In genomic region chr10:127041274-127041766, GRCm38 (mm10) we compare ENCODE assay signal across 8 mouse cellular contexts. TPM values are rescaled to one million over a fixed set of nuclear protein-coding genes. Genes with fewer than 3 reads are reported as not detected.
A peak's percentile ranks its signal among the peaks of the same experiment; 100 is the strongest.
DNase-seq lines count a peak whose midpoint lies in the region; ATAC-seq and TF ChIP-seq lines count a peak whose summit lies in the region.

Mettl1 (plus strand) TSS chr10:127041414.
Eef1akmt3 (minus strand) TSS chr10:127041513.

- H3K79me2 ChIP-seq in macrophage (ENCODE audit: inconsistent target), result no peaks in the 10 kb centered on the region

- peak; percentile 49 for DNase-seq in embryo, embryonic 10 days (ENCODE audit: low spot score)
- DNase-seq in embryo, embryonic 9.5 days (ENCODE audit: extremely low spot score), result no peak
- peak; percentile 53 for DNase-seq in urinary bladder, postnatal 14 days (ENCODE audit: low spot score)
- DNase-seq in urinary bladder, adult 18-20 months (ENCODE audit: low spot score in 2 of 2), result no peak
- peak; percentile 38 for DNase-seq in gastrocnemius, postnatal 14 days

- peak within 1 kb of the TSS; percentile 59 for H3K27ac ChIP-seq in kidney, embryonic 16.5 days (ENCODE audit: low read length)
- peak within 1 kb of the TSS; percentile 32; the same call in 1 of the 2 replicates for H3K27ac ChIP-seq in macrophage
- H3K27ac ChIP-seq in testis, adult 2 months (ENCODE audit: control insufficient read depth, insufficient read depth, low read depth, low read length), result no peak within 1 kb of the TSS

- no peaks in the 10 kb centered on the region; the same call in 1 of the 2 replicates for H3K27me3 ChIP-seq in kidney, embryonic 16.5 days (ENCODE audit: insufficient read depth, low read length)
- no peaks in the 10 kb centered on the region for H3K27me3 ChIP-seq in testis, adult 2 months (ENCODE audit: control insufficient read depth, insufficient read depth, low read length)

- WGBS in kidney, embryonic 16.5 days, result under 1% methylated on average over 28 of the region's 28 CpGs
- 1% methylated on average over 25 of the region's 28 CpGs for WGBS in macrophage (ENCODE audit: missing documents)

- peak within 1 kb of the TSS; percentile 79 for H3K4me3 ChIP-seq in kidney, embryonic 16.5 days (ENCODE audit: low read length)
- peak within 1 kb of the TSS; percentile 65 for H3K4me3 ChIP-seq in macrophage (ENCODE audit: inconsistent target)
- peak within 1 kb of the TSS; percentile 97 for H3K4me3 ChIP-seq in testis, adult 2 months (ENCODE audit: control insufficient read depth, low read depth, low read length)

- TF ChIP-seq CTCF in testis, adult 2 months (IDR thresholded peaks at IDR 0.05; ENCODE audit: control insufficient read depth, insufficient read depth, insufficient replicate concordance, low read depth, low read length), result no peak

- H3K36me3 ChIP-seq in kidney, embryonic 16.5 days (ENCODE audit: insufficient read depth, low read length), result peaks cover 8% of the 10 kb centered on the region
- no peaks in the 10 kb centered on the region for H3K36me3 ChIP-seq in macrophage (ENCODE audit: inconsistent target)
- H3K36me3 ChIP-seq in testis, adult 2 months (ENCODE audit: control insufficient read depth, insufficient read depth, low read length), result no peaks in the 10 kb centered on the region; the same call in 1 of the 2 replicates

- intact Hi-C loops in gastrocnemius, postnatal 14 days (cut with DNase I; ENCODE audit: low total_unique reads), result no loop called here

- H3K4me2 ChIP-seq in kidney, embryonic 16.5 days (replicated peaks; ENCODE audit: low read depth, low read length), result peak within 1 kb of the TSS; percentile 99

- H3K9ac ChIP-seq in kidney, embryonic 16.5 days (replicated peaks; ENCODE audit: low read length), result peak within 1 kb of the TSS; percentile 73

- peaks cover 11% of the 10 kb centered on the region for H3K4me1 ChIP-seq in kidney, embryonic 16.5 days (ENCODE audit: insufficient read depth, low read length)
- peaks cover 7% of the 10 kb centered on the region for H3K4me1 ChIP-seq in testis, adult 2 months (ENCODE audit: control insufficient read depth, insufficient read depth, low read length)

- peak; percentile 50 for ATAC-seq in kidney, embryonic 16.5 days (ENCODE audit: low FRiP score, low TSS enrichment)

- no peak for TF ChIP-seq POLR2A in testis, adult 2 months (IDR thresholded peaks at IDR 0.05; ENCODE audit: control insufficient read depth, low read depth, low read length)

- no peaks in the 10 kb centered on the region for H3K9me3 ChIP-seq in kidney, embryonic 16.5 days (ENCODE audit: low read length)

RNA-seq across cellular contexts. Expression of gene Mettl1, which starts in this region (rescaled TPM):
- 10 to 100 TPM; 11.1 to 14.8 TPM for total RNA-seq in gastrocnemius, postnatal 14 days (2021)
- polyA plus RNA-seq in kidney, embryonic 16.5 days (2015; fragmentation: Nextera tagmentation; extraction: Ambion mirVana), result 52.8 and 58.2 TPM in 2 replicates
- 10 to 100 TPM in 12 of 26 experiments, 1 to 10 TPM in 14; 1.7 to 15.1 (median 8.4) TPM for total RNA-seq in macrophage (2018; cell fraction: chromatin; rRNA removed)
- total RNA-seq in macrophage (2018; cell fraction: cytosol; rRNA removed), result 1 to 10 TPM; 2.8 to 6.3 (median 5.1) TPM
- 10 to 100 TPM in 4 of 26 experiments, 1 to 10 TPM in 22; 1.9 to 25.6 (median 5.5) TPM for total RNA-seq in macrophage (2018; cell fraction: nucleus; rRNA removed)
- polyA plus RNA-seq in macrophage (2018), result 3.0 to 14.9 TPM (median 4.6 TPM) in 3 replicates
- polyA plus RNA-seq in testis, adult 2 months (2012; rRNA removed), result 9.4 and 10.0 TPM in 2 replicates

RNA-seq across cellular contexts. Expression of gene Eef1akmt3, which starts in this region (rescaled TPM):
- under 1 TPM; 0.27 to 0.43 TPM for total RNA-seq in gastrocnemius, postnatal 14 days (2021)
- 0.76 and 0.94 TPM in 2 replicates for polyA plus RNA-seq in kidney, embryonic 16.5 days (2015; fragmentation: Nextera tagmentation; extraction: Ambion mirVana)
- under 1 TPM in 4 of 26 experiments, not detected in 22; 0.22 to 0.74 (median 0.40) TPM for total RNA-seq in macrophage (2018; cell fraction: chromatin; rRNA removed)
- under 1 TPM in 3 of 26 experiments, not detected in 23; 0.05 to 0.09 (median 0.05) TPM for total RNA-seq in macrophage (2018; cell fraction: cytosol; rRNA removed)
- under 1 TPM in 2 of 26 experiments, not detected in 24; 0.30 to 0.31 TPM for total RNA-seq in macrophage (2018; cell fraction: nucleus; rRNA removed)
- not detected in 3 replicates for polyA plus RNA-seq in macrophage (2018)
- polyA plus RNA-seq in testis, adult 2 months (2012; rRNA removed), result 0.05 and 0.08 TPM in 2 replicates

Comparison
In these comparisons a context has a peak if more than half of its experiments do, and no peak if none do; other contexts are left out.
1. DNase-seq: peak in embryo, embryonic 10 days (single experiment), urinary bladder, postnatal 14 days (single experiment) and gastrocnemius, postnatal 14 days (single experiment); none in embryo, embryonic 9.5 days (single experiment) and urinary bladder, adult 18-20 months (0 of 2).
2. Peak in every context shown above with its lines, with median percentiles within 50 percentile points of each other: H3K4me3 ChIP-seq.